Mouse (Mus musculus): Measurements from ENCODE around the gene Rtel1.

Rtel1 gene

DNA sequence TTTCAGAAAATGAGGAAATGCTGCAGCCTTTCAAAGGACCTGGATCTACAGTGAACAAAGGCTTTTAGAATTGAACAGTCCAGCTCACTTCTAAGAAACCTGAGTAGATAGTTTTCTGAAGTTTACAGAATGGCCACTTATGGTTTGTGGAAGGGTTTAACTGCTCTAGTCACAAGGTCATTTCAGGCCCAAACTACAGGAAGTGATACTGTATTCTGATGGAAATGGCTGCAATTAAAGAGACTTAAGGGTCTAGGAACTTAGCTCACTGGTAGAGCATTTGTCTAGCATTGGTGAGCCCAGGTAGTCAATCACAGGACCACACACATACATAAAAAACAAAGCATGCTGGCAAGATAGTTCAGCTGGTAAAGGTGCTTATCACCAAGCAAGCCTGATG, 13.0 kb downstream of the Rtel1 start:
- no peak for DNase-seq

DNA sequence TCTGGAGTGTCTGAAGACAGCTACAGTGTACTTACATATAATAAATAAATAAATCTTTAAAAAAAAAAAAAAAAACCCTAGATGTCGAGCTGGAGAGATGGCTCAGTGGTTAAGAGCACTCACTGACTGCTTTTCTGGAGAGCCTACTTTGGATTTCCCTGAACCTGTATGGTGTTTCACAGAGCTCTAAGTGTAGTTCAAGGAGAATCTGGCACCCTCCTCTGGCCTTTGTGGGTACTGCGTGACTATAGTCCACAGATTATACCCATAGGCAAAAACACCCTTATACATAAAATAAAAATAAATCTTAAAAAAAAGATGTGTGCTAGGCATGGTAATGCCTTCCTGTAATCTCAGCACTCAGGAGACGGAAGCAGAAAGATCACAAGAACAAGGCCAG, 14.5 kb downstream of the Rtel1 start:
- DNase-seq: peak; percentile 77

DNA sequence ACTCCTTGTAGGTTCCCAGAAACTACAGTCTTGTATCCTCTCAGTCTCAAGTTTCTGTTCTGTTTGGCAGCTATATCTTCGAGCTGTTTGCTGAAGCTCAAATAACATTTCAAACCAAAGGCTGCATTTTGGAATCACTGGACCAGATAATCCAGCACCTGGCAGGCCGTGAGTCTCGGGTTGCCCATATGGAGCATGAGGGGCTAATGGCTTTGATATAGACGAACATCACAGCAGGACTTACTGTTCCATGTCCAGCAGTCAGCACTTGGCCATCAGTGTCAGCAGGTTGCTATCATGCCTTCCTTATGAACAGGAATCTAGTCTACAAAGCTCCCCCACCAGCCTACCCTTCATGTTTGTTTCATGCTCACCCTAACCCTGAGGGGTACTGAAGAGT, 20.9 kb downstream of the Rtel1 start:
- DNase-seq: no peak

DNA sequence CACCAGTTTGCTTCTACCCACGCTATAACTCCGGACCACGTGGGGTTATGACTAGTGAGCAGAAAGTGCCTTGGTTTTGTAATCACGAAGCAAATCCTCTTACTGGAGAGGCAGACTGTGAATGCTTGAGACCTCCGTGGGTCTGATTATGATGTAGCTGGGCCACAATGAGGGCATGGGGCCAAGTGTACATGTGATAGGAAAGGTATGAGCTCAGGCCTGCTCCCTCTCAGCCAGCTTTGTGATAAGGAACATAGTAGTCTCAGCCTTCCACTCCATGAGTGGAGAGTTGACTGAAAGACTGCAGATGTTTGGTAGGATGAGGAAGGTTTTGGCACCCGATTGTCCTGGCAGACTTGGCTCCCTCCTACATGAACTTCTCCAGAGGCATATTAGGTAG, 23.2 kb downstream of the Rtel1 start:
- no peak for DNase-seq

DNA sequence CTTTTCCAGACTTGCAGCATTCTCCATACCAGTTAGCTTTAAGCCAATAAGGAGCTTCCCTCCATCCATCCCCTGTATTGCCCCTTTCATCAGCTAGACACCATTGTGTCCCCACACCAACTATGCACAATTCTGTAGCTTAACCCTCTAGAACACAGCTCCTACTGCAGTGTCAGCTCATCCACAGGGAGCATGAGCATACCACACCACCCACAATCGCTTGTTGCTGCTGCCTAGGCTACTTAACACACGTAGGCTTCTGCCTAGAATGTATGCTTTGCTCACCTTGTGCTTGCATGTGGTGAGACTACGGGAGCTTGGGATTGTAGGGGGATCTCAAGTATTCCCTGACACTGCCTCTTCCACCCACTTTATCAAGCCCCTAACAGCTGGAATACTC, 37.2 kb downstream of the Rtel1 start:
- DNase-seq: no peak

DNA sequence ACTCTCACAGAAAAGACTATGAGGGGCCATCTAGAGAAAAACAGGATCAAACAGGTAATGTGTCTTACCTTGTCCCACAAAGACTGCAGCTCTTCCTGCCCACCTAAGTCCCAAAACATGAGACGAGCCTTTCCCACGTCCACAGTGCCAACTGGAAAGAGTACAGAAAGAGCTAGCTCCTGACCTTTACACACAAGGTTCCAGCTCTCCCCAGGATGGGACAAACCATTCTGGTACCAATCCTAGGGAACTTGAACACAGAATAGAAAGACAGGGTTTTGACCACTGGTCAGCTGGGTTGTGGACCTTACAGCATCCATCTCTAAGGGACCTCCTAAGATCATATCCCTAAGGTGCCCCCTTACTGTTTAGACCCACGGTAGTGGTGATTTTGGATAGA, 44.4 kb downstream of the Rtel1 start:
- no peak for DNase-seq

DNA sequence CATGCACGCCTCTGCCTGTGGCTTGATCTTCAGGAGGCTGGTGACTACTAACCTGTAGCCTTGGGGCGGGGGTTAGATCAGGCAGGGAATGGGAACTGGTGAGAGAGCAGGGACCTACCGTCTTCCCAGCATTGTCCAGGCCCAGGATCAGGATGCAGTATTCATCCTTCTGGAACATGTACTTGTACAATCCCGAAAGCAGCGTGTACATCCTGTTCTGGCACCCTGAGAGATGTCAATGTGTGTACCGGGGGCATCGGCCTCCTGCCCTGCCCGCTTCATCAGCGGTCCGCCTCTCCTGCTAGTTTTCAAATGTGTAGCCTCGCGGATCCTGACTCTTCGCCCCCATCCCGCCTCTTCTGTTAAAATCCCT, 44.9 kb downstream of the Rtel1 start:
- no peak for DNase-seq

DNA sequence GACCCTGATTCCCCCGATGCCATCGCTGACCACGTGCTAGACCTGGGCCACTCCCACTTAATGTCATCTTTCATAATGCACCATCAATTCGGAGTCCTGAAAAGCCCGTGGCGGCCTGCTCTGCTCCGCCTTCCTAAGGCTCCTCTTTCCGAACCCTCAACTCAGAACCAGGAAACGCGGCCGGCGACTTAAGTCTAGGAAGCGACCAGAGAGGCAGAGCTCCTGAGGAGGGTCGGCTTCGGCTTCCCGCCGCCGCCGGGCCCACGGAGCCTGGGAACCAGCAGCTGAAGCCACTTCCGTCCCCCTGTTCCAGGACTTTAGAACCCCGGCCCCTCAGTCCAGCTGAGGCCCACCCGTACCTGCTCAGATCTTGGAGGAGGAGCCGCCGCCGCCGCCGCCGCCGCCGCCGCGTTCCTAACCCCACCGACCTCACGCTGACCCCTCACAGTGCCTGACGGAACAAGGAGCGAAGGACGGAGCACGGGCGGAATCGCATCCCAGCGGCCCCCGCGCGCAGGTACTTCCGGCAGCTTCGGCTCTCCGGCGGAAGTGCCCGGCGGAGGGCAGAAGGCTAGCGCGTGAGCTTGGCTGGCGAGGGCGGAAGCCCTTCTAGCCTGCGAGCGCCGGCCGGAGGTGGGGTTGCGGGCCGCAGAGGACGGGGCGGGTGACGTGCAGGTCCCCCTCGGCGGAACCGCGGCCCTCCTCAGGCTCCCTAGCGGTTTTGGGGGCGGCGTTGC, 45.5 kb downstream of the Rtel1 start, which contains the start of the genes Zgpat and Arfrp1:
Gene Zgpat (plus strand): TSS at position 69 of the 737 bp plus-strand sequence.
Gene Arfrp1 (minus strand): TSS at position 545 of the 737 bp plus-strand sequence.
- DNase-seq: peak; percentile 80

DNA sequence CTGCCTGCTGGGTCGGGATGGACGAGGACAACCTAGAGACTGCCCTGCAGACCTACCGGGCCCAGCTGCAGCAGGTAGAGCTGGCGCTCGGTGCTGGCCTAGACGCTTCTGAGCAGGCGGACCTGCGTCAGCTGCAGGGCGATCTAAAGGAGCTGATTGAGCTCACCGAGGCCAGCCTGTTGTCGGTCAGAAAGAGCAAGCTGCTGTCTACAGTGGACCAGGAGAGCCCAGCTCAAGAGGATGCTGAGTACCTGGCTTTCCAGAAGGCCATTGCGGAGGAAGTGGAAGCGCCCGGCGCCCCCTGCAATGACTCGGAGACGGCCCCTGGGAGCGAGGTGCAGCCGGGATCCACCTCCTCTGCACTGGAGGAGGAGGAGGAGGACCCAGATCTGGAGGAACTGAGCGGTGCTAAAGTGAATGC, 46.1 kb downstream of the Rtel1 start:
- peak; percentile 21 for DNase-seq

DNA sequence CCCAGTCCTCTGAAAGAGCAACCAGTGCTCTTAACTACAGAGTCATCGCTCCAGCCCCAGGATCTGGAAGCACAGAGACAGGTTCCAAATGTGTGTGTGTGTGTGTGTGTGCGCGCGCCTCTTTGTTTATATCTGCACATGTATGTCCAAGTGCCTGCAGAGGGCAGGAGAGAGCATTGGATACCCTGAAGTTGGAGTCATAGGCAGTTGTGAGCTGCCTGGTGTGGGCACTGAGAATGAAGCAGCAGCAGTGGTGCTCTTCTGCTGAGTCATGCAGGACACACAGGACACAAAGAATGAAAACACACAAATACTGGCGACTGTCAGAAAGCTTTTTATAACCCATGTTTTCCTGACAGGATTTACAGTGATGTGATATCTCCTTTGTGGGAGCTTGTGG, 50.5 kb downstream of the Rtel1 start:
- DNase-seq: no peak

DNA sequence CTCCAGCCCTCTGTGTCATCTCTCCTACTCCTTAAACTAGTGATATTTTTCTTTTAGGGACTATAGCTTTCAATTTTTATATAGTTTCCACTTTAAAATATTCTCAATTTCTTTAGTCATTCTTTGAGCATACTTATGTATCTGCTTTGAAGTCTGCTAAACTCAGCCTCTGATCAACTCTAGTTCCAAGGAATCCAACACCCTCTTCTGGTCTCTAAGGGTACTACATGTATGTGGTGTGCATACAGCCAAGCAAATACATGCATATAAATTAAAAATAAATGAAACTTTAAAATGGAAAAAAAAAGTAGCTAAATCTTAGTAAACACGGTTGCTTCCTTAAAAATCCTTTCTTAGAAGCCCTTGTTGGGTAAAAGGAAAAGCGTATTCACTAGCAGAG, 56.2 kb downstream of the Rtel1 start:
- no peak for DNase-seq

DNA sequence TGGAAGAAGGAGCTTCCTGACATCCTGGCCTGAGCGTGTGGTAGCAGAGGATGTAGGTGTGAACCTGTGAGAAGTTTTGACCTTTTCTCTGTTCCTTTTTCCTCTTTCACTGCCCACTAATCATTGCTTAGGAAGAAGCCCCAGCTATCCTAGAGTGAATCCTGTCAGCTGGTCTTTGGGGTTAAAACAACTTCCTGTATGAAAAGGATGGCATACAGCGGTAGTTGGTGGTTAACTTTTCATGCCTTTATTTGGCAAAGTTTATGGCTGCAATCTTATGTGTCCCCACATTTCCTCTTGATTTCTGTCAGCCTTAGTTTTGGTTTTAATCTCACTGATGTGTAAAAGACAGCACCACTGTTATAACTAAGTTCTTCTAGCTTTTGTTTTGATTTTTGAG, 57.7 kb downstream of the Rtel1 start:
- no peak for DNase-seq

DNA sequence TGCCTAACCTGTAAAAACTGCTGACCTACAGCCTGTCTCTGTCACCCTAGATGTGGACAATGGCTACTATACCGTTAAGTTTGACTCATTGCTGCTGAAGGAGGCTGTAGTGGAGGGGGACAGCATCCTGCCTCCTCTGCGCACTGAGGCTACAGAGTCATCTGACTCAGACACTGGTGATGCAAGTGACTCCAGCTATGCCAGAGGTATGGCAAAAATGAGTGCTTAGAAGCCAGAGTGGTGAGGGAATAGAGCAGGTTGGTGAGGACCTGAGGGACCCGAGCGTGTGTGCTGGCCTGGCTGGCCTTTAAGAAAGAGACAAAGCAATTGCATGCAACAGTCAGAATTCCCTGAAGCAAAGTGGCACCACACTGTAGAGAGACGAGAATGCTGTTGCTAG, 59.2 kb downstream of the Rtel1 start:
- DNase-seq: no peak

DNA sequence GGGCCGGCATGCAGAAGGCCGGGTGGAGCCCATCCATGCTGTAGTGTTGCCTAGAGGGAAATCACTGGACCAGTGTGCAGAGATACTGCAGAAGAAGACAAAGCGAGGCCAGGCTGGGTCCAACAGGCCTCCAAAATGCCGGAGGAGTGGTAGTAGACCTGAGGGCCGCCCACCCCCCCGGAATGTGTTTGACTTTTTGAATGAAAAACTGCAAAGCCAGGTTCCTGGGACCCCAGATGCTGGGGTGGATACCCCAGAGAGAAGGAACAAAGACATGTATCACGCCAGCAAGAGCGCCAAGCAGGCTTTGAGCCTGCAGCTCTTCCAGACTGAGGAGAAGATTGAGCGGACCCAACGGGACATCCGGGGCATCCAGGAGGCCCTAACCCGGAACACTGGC, 60.2 kb downstream of the Rtel1 start, which contains the start of gene Lime1:
Gene Lime1 (plus strand): TSS at position 301 of the 400 bp plus-strand sequence.
- no peak for DNase-seq

DNA sequence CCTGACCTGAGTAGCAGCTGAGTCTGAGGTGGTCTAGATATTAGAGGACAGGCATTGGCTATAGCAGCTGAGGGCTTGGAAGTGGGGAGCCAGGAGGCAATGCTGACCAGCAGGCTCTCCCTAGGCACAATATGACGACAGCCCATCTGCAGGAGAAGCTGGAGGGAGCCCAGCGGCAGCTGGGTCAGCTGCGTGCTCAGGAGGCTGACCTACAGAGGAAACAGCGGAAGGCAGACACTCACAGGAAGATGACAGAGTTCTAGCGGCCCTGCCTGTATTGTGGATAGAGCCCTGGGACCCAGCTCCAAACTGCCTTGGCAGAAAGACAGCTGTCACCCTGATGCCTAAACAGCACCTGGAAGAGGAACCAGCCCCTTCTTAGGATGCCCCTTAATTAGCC, 60.7 kb downstream of the Rtel1 start:
- no peak for DNase-seq

DNA sequence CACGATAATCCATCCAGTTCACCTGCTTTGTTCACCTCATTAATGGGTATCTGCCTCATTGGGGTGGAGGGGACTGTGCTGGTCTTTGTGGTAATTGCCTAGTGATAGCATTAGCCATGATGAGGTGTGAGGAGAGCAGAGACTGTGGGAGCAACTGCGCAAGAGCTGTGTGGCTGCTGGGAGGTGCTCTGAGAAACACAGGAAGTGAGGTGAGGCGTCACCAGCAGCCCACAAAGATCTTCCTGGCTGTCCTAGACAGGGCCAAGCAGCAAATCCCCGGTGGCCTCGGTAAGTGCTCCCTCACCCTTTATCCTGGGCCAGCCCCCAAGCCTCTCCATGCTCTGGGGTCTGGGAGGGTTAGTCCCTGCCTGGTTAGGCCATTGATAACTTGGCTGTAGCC, 61.6 kb downstream of the Rtel1 start:
- DNase-seq: no peak

DNA sequence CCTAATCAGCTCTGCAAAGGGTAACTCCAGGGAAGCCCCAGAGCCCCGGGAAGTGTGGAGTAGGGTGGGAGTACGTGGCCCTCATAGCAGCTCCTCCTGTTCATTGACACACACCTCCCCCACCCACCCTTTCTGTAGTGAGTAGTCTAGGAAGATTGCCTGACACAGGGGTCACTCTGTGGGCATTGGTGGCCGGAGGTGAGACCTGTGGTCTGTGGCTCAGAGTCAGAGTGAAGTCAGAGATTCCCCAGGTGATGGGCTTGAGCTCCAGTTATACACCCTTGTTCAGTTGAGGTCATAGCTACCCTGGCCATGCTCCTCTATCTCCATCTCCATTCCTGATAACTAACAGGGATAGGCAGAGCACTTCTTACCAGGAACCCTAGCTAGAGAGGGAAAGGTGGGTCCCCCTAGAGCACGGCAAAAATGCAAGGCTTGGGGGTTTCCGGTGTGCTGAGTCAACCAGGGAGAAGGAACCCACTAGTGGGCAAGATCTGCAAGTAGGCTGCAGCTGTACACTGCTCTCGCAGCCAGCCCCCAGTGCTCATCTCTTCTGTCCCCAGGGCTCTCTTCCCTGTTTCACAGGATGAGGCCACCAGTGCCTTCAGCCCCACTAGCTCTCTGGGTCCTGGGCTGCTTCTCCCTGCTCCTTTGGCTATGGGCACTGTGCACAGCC, 62.2 kb downstream of the Rtel1 start:
- DNase-seq: no peak

DNA sequence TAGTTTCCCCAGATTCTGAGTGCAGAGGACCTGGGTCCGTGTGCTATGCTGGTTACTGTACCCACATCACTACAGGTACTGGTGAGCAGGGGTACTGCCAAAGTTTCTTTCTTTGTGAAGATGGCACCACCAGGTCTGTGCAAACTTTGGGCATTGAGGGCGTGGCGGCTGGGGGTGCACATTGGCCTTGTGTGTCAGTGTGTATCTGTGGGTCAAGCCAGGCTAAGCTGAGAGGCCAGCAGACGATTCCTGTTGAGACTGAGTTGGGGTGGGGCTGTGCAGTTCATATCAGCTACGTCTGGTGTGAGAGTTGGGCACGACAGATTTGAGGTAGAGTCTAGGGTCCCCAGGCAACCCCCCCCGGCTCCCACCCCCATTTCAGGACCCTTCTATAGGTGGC, 64.9 kb downstream of the Rtel1 start:
- DNase-seq: no peak

DNA sequence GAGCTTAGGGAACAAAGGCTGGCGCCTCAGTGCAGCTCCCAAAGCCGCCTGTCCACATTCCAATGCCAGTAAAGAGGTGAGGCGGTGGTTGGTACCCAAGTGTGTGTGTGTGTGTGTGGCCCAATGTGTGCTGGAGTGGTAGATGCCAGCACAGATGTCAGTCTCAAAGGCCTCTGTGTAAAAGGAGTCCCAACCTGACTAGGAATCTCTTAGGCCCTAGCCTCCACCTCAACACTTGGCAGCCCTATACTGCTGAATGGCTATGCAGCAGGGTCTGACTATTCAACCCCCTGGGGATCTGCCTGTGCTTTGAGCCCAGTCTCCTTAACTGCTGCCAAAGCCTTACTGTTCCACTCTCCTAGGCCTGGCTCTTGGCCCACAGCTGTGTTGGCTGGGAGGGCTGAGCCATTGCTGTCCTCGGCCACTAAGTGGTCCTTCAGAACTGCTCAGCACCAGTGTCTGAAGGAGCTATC, 65.4 kb downstream of the Rtel1 start:
- peak; percentile 53 for DNase-seq

DNA sequence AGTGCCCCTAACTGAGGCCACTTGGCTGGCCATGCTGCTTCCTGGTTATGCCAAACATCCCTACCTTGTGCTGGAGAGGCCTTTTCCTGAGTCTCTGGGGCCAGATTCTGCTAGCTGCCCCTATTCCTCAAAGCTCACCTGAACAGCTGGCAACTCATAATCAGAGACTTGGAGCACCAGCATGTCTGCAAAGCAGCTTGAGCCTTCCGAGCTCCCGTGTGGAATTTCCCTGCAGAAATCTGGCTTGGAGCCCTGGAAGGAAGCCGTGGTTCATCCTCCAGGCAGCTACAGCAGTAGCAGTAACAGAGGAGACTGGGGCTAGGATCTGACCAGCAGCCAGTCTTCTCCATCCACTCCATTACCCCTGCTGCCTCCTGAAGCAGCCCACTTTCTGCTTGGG, 66.3 kb downstream of the Rtel1 start:
- peak; percentile 48 for DNase-seq

DNA sequence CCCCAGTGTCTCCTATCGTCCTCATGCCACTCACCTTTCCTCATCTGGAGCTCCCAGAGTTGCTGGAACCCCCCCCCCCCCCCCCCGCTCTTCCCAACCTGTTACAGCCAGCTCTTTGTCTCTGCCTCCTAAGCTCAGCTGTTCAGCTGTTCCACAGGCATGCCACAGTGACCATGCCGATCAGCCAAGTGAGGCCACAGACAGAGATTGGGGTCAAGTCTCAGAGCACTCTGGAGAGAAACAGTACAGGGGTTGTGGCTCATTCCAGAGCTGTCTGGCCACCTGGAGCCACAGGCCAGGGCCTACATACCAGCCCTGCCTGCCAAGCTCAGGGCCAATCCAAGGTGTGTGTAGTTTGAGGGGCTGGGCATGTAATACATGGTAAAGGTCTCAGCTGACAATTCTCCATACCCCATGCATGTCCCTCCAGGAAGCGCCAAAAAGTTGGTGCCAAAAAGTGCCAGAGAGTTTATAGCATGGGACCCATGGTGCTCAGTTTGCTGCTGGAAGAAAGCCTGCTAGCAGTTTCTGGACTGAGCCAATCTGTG, 67.2 kb downstream of the Rtel1 start:
- no peak for DNase-seq

DNA sequence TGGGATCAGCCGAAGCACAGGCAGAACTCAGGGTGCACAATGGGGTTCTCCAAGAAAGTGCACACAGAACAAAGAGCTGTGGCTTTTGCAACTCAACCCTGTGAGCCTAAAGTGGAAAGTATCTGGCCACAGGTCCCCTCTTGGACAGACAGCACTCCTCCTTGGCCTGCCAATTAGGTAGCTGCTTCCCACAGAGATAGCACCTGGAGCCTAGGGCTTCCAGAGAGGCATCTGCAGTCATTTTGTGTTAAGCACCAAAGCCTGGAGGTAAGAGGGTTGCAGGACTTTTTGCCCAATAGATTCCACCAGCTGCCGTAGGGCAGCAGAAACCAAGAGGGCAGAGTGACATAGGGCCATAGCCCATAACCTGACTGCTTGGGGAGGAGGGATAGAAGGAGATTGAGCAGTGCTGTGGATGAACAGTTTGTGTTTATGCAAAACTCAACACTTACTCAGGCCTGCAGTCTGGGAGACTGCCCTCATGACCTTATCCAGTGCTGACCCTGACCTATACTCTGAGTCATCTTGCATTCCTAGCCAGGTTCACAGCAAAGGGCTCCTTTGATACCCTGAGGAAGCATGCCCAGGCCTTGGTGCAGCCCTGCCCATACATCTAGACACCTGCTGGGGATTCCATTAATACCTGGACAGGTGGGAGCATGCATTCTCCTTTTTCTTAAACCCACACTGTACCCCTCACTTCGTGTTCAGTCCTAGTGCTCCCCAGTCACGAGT, 70.8 kb downstream of the Rtel1 start:
- DNase-seq: no peak

DNA sequence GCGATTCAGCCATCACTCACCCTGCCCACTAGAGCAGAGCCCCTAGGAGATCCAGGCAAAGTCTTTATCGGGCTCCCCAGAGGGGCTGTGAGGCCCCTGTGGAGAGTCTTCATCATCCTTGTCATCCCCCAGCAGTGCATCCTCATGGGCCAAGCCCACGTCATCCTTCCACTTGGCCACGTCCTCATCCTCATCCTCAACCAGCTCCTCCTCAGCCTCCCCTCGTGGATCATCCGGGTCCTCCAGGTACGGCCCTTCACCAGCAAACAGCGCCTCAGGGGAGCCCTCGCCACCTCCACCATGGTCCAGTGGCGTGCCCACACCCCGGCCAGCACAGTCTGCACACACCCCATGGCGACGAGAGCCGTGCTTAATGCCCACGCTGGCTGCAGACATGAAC, 71.5 kb downstream of the Rtel1 start:
- DNase-seq: no peak

All from right cerebral cortex, postnatal 4 days (tissue).